Mouse (Mus musculus): Measurements from ENCODE around the gene Drd4.
A peak's percentile ranks its signal among the peaks of the same experiment; 100 is the strongest.

Drd4 gene

DNA sequence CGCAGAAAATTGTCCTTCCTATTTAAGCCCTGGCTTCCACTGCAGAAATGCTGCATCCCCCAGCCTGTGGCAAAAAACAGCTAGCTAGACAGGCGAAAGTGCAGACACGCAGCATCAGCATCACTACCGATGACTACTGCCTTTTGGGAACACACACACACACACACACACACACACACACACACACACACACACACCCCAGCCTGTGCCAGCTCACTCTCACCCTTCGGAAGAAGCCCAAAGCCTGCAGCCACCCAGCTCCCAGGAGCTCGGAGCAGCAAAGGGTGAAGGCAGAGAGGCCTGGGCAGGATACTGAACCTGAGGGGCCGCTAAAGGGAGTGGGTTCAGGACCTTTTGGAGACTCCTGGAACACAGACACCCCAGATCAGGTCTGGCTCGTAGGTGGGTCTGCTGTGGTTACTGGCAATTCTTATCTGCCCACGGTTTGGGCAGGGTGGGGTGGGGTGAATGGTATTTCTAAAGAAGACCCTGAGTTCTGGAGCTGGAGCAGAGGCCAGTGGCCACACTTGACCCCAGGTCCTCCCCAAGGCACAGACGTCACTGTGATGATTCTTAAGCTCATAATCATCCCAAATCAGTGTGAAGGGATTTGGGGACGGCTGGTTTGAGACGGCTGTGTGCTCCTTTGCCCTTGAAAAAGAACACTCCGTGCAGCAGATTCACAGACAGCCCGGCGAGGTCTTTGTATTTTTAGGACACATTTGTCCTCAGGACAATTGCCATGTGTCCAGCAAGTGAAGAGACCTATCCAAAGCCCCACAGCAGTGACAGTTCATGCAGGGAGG lies 980 bp downstream of the Drd4 start:
- no peak for DNase-seq (ENCODE audit: low spot score)

DNA sequence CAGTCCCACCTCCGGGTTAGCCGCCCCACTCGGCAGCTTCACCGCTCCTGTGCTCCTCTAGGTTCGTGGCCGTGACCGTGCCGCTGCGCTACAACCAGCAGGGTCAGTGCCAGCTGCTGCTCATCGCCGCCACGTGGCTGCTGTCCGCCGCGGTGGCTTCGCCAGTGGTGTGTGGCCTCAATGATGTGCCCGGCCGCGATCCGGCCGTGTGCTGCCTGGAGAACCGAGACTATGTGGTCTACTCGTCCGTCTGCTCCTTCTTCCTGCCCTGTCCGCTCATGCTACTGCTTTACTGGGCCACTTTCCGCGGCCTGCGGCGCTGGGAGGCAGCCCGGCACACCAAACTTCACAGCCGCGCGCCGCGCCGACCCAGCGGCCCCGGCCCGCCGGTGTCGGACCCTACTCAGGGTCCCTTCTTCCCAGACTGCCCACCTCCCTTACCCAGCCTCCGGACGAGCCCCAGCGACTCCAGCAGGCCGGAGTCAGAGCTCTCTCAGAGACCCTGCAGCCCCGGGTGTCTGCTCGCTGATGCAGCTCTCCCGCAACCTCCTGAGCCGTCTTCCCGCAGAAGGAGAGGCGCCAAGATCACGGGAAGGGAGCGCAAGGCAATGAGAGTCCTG lies 2.2 kb downstream of the Drd4 start:
- DNase-seq (ENCODE audit: low spot score): no peak

- no peak for DNase-seq (ENCODE audit: low spot score)
Observed at GRCm38 (mm10) chr7:141294479-141294878, 2.7 kb downstream of the Drd4 start.

- no peak for DNase-seq (ENCODE audit: low spot score)
Observed at GRCm38 (mm10) chr7:141297926-141298650, 6.3 kb downstream of the Drd4 start.

DNA sequence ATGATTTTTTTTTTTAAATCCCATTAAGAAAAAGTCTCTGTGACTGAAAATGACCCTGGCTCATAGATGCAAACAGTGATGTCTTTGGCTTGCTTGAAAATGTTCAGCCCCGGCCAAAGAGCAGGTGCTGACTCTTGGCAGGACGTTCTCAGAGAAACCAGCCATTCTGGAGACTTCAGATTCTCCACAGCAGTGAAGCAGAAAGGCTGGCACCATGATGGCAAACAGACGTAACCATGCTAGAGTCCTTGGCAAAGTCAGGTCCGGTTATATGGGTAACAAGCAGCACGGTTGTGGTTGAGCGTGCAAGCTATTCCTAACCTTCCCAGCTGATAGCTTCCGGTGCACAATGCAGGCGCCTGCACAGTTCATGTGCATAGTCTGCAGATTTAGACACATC lies 7.4 kb downstream of the Drd4 start:
- DNase-seq (ENCODE audit: low spot score): no peak

- DNase-seq (ENCODE audit: low spot score): no peak
Observed at GRCm38 (mm10) chr7:141301386-141301785, 9.6 kb downstream of the Drd4 start.

DNA sequence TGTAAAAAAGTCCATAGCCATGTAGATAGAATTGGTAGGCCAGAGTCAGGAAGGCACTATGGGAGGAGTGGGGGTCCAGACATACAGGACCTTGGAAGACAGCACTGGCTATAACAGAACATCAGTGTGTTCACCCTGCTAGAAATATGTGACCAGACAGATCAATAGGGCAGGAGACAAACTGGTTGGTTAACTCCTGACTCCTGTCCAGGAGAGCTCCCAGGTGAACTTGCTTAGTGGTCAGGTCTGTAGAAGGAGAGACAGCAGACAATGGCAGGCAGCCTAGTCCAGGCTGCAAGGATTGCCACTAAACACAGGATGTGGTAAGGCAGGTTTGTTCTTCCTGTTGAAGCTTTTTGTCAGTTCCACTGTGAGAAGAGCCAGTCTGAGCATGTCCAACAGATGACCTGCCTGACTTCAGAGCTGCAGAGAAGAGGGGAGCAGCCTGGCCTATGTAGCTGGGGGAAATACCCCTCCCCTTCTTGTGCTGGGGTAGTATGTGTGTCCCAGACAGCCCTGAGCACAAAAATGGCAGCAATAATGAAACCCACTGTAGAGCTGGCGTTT lies 11.0 kb downstream of the Drd4 start:
- no peak for DNase-seq (ENCODE audit: low spot score)

GRCm38 (mm10) chr7:141304537-141304936 lies 12.7 kb downstream of the Drd4 start:
- no peak for DNase-seq (ENCODE audit: low spot score)

- no peak for DNase-seq (ENCODE audit: low spot score)
Observed at GRCm38 (mm10) chr7:141314416-141314815, 22.6 kb downstream of the Drd4 start.

- DNase-seq (ENCODE audit: low spot score): no peak
Observed at GRCm38 (mm10) chr7:141315076-141315475, 23.3 kb downstream of the Drd4 start.

DNA sequence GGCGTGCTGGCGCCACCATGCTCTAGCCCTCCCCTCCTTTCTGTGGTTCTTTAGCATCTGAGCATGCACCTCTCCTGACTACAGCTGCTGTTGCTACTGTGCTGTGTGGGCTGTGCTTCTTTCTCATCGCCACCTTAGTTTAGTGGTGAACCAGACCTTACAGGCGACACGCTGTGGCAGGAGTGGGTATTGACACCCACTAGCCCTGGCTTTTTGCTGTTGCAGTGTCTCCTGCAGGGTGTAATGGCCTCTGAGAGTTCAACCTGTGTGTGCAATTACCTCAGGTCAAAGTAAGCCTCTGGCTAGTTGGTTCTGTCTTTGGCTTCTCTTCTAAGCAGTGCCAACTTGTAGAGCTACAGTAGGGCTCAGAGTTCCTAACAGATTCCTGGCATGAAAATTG lies 24.2 kb downstream of the Drd4 start:
- DNase-seq (ENCODE audit: low spot score): no peak

DNA sequence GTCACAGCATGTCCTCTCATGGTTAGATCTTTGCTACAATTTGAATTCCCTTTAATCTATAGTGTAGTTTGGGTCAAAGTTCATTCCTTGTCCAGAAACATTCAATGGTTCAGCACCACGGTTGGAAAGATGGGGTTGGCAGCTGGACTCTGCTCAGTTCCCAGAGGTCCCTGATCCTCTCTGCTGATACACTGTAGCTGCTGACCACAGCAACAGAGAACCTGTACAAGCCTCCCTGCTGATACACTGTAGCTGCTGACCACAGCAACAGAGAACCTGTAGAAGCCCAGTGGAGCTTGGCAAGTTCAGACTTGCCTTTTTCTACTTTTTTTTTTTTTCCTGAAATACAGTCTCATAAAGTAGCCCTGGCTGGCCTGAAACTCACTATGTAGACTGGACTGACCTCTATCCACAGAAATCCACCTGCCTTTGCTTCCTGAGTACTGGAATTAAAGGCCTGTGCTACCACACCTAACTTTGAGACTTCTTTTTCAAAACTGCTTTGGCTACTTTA lies 25.9 kb downstream of the Drd4 start:
- DNase-seq (ENCODE audit: low spot score): no peak

DNA sequence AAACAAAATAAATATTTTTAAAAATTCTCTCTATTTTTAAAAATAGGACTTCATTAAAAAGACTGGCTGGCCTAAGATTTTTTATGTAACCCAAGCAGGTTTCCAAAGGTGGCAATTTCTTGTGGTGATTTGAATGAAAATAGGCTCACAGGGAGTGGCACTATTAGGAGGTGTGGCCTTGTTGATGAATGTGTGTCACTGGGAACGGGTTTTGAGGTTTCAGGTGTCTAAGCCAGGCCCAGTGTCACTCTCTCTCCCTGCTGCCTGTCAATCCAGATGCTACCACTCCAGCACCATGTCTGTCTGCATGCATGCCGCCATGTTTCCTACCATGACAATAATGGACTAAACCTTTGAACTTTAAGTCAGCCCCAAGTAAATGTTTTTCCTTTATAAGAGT lies 27.6 kb downstream of the Drd4 start:
- no peak for DNase-seq (ENCODE audit: low spot score)

DNA sequence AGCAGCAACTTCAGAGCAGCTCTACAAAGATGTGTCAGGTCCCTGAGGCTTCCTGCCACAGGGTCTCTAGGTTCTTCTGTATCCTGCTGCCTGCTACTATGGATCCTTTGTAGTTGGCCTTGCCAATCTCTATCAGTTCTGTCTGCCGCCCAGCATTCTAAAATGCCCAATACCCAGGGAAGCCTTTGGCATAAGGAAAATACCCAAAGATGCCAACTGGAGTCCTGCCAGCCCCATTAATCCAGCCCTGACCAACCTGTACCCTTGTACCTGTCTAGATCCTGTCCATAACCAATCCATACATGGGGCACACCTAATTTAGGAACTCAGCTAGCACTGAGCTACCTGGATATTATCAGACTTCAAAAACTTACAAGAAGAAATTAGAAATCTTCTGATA lies 32.9 kb downstream of the Drd4 start:
- DNase-seq (ENCODE audit: low spot score): no peak

DNA sequence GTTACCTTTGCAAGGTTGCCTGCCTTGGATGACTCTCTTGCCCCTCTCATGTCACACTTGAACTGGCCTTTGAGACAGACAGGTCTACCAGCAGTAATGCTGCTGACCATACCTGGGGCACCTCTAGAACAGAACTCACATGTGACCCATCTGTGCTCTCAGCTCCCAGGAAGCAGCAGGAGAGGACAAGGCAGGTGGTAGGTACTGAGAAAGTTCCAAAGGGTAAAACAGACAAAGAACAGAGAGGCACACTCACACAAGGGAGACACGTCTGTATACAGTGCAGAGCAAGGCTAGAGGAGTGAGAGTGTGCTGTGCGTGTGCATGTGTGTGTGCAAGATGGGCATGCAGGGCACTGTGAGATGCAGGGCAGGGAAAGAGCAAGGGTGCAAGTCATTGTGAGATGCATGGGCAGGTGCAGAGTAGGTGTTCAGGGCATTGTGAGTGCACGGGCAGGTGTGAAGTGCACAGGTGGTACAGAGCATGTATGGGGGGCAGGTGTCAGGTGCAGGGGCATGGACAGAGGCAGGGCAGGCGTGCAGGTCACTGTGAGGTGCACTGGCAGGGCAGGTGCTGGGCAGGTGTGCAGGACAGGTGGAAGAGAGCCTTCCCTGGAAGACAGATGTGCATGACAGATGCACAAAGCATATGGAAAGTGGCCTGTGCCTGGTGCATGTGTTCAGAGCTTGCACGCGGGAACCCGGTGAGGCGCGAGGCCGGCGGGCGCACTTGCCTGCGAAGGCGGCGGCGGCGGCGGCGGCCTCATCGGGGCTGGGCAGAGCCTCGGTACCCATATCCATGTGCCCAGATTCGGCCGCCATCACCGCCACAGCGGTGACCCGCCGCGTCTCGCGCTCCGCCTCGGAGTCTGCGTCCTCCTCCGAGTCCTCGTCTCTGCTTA lies 35.0 kb downstream of the Drd4 start:
- no peak for DNase-seq (ENCODE audit: low spot score)

GRCm38 (mm10) chr7:141327469-141328372 lies 35.9 kb downstream of the Drd4 start, which contains the start of the genes Deaf1 and Tmem80:
Gene Deaf1 (minus strand): TSS chr7:141327690.
Gene Tmem80 (plus strand): TSS chr7:141327739.
- peak; percentile 100 for DNase-seq (ENCODE audit: low spot score)

DNA sequence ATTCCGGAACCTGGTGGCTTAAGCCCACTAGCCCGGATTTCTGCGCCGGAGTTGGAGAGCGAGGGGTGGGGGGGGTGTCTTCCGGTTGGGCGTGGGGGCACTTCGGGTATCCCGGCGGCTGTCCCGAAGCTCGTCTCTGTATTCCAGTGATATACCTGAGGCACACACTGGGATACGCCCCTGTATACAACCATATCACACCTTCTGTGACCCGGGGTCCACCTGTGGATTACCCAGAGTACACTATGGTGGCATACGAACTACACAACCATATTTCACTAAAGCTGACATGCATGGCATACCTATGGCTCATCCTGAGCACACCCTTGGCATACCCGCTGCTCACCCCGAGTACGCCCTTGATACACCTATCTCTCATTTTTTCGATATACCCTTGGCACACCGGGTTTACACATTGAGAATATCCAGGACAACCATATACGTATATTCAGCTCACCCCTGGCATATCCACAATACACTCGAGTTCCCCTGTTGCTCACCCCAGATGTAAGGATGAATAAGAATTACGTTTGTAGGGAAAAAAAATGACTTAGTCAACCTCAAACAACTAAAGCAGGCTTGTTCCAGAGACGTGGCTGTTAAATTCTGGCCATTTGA lies 36.7 kb downstream of the Drd4 start:
- no peak for DNase-seq (ENCODE audit: low spot score)

DNA sequence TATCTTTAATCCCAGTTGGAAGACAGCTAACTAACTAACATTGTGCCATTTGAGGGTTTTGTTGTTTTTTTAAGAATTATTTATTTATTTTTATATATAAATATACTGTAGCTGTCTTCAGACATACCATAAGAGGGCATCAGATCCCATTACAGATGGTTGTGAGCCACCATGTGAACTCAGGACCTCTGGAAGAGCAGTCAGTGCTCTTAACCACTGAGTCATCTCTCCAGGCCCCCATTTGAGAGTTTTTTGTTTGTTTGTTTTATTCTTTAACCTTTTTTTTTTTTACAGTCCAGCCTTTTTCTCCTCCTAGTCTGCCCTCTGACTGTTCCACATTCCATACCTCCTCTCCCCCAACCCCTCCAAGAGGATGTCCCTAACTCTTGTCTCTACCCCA lies 38.9 kb downstream of the Drd4 start:
- DNase-seq (ENCODE audit: low spot score): no peak

DNA sequence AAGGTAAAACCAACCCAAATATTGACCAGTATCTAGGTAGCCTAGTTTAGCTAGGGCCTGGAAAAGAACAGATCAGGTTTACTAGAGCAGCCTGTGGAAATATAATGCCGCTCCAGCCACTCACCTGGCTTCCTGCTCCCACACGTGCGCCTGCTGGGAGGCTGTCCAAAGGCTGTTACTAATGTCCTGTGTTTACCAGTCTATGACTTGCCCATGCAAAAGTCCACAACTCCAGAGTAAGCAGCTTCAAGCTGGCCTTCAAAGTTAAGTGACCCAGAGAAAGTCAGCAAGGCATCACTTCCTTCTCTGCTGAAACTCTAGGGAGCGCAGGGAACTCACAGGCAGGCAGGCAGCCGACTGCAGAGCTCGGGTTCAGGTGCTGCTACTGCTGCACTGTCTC lies 40.2 kb downstream of the Drd4 start:
- DNase-seq (ENCODE audit: low spot score): no peak

GRCm38 (mm10) chr7:141335044-141335579 lies 43.3 kb downstream of the Drd4 start:
- no peak for DNase-seq (ENCODE audit: low spot score)
